Mouse (Mus musculus) kidney, embryonic 14.5 days (tissue): Measurements from ENCODE around the gene Mrnip. TPM values are rescaled to one million over a fixed set of nuclear protein-coding genes. Genes with fewer than 3 reads are reported as not detected.

Experiments used
- ATAC-seq: fragments of 200-750 bp; cut with Nextera tagmentation; 2 replicates; pipeline ENCODE4 v1.8.0; 2017; ENCODE audit warnings: moderate number of reproducible peaks, mild to moderate bottlenecking, moderate TSS enrichment, moderate library complexity; ENCODE audit not compliant: low FRiP score, low TSS enrichment
- H3K27ac ChIP-seq: fragments of 300-500 bp; sonication (generic); 2 replicates; pipeline ENCODE4 v1.5.1; 2014; ENCODE audit warnings: low read depth, mild to moderate bottlenecking, low read length, moderate library complexity, mixed read lengths
- H3K27me3 ChIP-seq: fragments of 300-500 bp; sonication (generic); 2 replicates; pipeline ENCODE4 v1.6.1; 2014; ENCODE audit warnings: mild to moderate bottlenecking, low read length; ENCODE audit not compliant: control insufficient read depth, insufficient read depth
- H3K36me3 ChIP-seq: fragments of 300-500 bp; sonication (generic); 2 replicates; pipeline ENCODE4 v1.6.1; 2014; ENCODE audit warnings: low read length, mixed read lengths; ENCODE audit not compliant: control insufficient read depth, insufficient read depth
- H3K4me1 ChIP-seq: fragments of 300-500 bp; sonication (generic); 2 replicates; pipeline ENCODE4 v1.6.1; 2014; ENCODE audit warnings: low read length, mixed read lengths; ENCODE audit not compliant: control insufficient read depth, insufficient read depth
- H3K4me2 ChIP-seq: fragments of 300-500 bp; sonication (generic); replicated peaks from 2 replicates; pipeline ENCODE4 v1.6.1; 2014; ENCODE audit warnings: low read depth, mild to moderate bottlenecking, low read length
- H3K4me3 ChIP-seq: fragments of 300-500 bp; sonication (generic); 2 replicates; pipeline ENCODE4 v1.5.1; 2014; ENCODE audit warnings: mild to moderate bottlenecking, low read length
- H3K9ac ChIP-seq: fragments of 300-500 bp; sonication (generic); 2 replicates; pipeline ENCODE4 v1.6.1; 2014; ENCODE audit warnings: low read depth, mild to moderate bottlenecking, low read length, moderate library complexity
- H3K9me3 ChIP-seq: fragments of 300-500 bp; sonication (generic); 2 replicates; pipeline ENCODE4 v1.6.1; 2016; ENCODE audit warnings: low read length; ENCODE audit not compliant: control insufficient read depth
- WGBS: fragments of 180-500 bp; shearing (Covaris S2); extraction: QIAGEN DNeasy Blood & Tissue Kit; methylation state at CpG from one replicate; pipeline ENCODE4 v1.1.7; 2014; 5-methylcytosine and 5-hydroxymethylcytosine counted together
- polyA plus RNA-seq: library from polyadenylated mRNA; unstranded; fragments of >200 nt; fragmentation: Nextera tagmentation; extraction: Ambion mirVana; gene quantifications from 2 replicates; pipeline ENCODE4 v1.2.1, GENCODE M21; 2014

The Mrnip gene
- polyA plus RNA-seq, 1 experiment from 2014 or later = 22.0 TPM

GRCm38 (mm10) chr11:50155785-50156184 lies 18.5 kb upstream of the Mrnip start:
- no peak overlapping the region for H3K9ac ChIP-seq
- H3K36me3 ChIP-seq = peaks cover 85% of the 10 kb centered on the region
- H3K27ac ChIP-seq = no peak overlapping the region
- ATAC-seq = no peak
- no peaks in the 10 kb centered on the region for H3K9me3 ChIP-seq
- H3K4me1 ChIP-seq = peaks cover 9% of the 10 kb centered on the region
- WGBS = 88% methylated on average over 2 of the region's 2 CpGs
- H3K27me3 ChIP-seq = no peaks in the 10 kb centered on the region
- H3K4me3 ChIP-seq = no peak overlapping the region
- H3K4me2 ChIP-seq = no peak overlapping the region

- Histone ChIP-seq H3K27ac (no peak overlapping the region), H3K9me3 (no peaks in the 10 kb centered on the region), H3K4me2 (no peak overlapping the region), H3K9ac (no peak overlapping the region), H3K4me3 (no peak overlapping the region), H3K27me3 (no peaks in the 10 kb centered on the region), H3K36me3 (peaks cover 82% of the 10 kb centered on the region), H3K4me1 (peaks cover 9% of the 10 kb centered on the region)
- ATAC-seq = no peak
- 93% methylated on average over 16 of the region's 16 CpGs for WGBS
These were observed 17.5 kb upstream of the Mrnip start for GRCm38 (mm10) chr11:50156725-50157258.

DNA sequence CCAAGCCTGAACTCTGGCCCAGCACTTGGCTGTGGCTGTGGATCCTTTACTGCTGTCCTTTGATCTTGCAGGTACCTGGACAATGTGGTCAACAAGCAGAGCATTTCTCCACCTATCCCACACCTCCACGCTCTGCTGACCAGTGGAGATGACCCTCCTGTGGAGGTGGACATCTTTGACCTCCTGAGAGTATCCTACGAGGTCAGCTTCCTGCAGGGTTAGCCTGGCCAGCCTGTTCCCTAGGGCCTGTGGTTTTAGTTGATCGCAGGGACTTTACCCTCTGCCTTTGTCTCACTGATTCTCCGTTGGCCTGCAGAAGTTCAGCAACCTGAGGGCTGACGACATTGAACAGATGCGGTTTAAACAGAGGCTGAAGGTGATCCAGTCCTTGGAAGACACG lies 15.9 kb upstream of the Mrnip start:
- 90% methylated on average over 7 of the region's 7 CpGs for WGBS
- H3K27ac ChIP-seq = no peak overlapping the region

DNA sequence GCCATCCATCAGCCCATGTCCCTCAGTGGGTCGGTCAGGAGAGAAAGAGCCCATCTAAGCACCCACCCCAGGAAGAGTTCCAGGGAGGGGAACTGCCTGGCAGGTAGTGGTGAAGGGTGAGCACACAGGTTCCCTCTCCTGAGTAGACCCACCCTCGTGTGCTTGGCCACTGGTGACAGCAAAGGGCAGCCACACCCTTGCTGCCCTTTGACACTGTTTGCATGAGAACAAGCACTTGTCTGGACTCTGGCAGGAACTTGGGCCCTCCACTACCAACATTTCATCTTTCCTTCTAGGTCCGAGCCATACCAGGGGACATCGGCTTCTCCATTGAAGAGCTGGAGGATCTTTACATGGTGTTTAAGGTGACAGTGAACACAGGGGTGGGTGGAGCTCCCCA lies 14.9 kb upstream of the Mrnip start:
- H3K27me3 ChIP-seq = no peaks in the 10 kb centered on the region
- peaks cover 77% of the 10 kb centered on the region for H3K36me3 ChIP-seq
- WGBS = 82% methylated on average over 4 of the region's 4 CpGs
- H3K9ac ChIP-seq = no peak overlapping the region
- no peak overlapping the region for H3K4me2 ChIP-seq
- no peaks in the 10 kb centered on the region for H3K9me3 ChIP-seq
- ATAC-seq = no peak
- no peak overlapping the region for H3K4me3 ChIP-seq
- H3K4me1 ChIP-seq = peaks cover 3% of the 10 kb centered on the region
- no peak overlapping the region for H3K27ac ChIP-seq

More for the DNA sequence above, 15.9 kb upstream of the Mrnip start:
- Histone ChIP-seq H3K4me1 (peaks cover 9% of the 10 kb centered on the region), H3K36me3 (peaks cover 74% of the 10 kb centered on the region), H3K4me3 (no peak overlapping the region), H3K27me3 (no peaks in the 10 kb centered on the region), H3K9me3 (no peaks in the 10 kb centered on the region), H3K9ac (no peak overlapping the region), H3K4me2 (no peak overlapping the region)
- ATAC-seq = no peak

DNA sequence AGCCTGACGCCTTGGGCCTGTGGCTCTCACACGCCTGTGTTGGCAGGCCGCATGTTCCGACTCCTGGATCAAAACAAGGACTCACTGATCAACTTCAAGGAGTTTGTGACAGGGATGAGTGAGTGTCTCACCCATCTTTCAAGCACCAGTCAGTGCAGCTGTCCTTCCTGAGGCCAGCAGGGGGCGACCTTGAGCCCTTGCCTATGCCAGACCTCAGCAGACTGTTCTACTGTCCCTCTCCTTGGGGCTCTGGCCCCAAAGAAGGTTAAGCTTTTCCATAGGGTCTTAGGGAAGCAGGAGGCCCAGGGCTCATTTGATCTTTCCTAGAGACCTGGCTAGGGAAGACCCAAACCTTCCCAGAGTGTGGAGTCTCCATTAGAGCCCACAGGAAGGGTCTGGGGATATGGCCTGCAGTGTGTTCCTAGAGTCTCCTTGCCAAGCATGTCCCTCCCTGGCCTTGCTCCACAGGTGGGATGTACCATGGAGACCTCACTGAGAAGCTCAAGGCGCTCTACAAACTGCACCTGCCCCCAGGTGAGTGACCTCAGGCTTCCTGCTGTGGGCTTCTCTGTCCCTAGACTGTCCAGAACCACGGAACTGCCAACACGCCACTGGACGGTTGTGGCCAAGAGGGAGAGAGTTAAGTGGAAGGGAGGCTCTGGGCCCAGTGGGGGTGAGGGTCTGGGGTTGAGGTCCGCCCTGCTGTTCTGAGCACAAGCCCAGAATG lies 12.5 kb upstream of the Mrnip start:
- WGBS = 63% methylated on average over 10 of the region's 10 CpGs
- H3K36me3 ChIP-seq = peaks cover 63% of the 10 kb centered on the region
- H3K9ac ChIP-seq = no peak overlapping the region
- H3K9me3 ChIP-seq = no peaks in the 10 kb centered on the region
- no peak overlapping the region for H3K4me3 ChIP-seq
- H3K27ac ChIP-seq = no peak overlapping the region
- no peaks in the 10 kb centered on the region for H3K27me3 ChIP-seq
- no peaks in the 10 kb centered on the region for H3K4me1 ChIP-seq
- no peak overlapping the region for H3K4me2 ChIP-seq
- peak; percentile 73 for ATAC-seq

GRCm38 (mm10) chr11:50162338-50163050 lies 11.8 kb upstream of the Mrnip start:
- ATAC-seq = no peak
- H3K9me3 ChIP-seq = no peaks in the 10 kb centered on the region
- H3K27ac ChIP-seq = no peak overlapping the region
- H3K9ac ChIP-seq = no peak overlapping the region
- H3K36me3 ChIP-seq = peaks cover 56% of the 10 kb centered on the region
- no peak overlapping the region for H3K4me2 ChIP-seq
- 98% methylated on average over 3 of the region's 3 CpGs for WGBS
- H3K4me3 ChIP-seq = no peak overlapping the region
- H3K27me3 ChIP-seq = no peaks in the 10 kb centered on the region
- H3K4me1 ChIP-seq = no peaks in the 10 kb centered on the region

DNA sequence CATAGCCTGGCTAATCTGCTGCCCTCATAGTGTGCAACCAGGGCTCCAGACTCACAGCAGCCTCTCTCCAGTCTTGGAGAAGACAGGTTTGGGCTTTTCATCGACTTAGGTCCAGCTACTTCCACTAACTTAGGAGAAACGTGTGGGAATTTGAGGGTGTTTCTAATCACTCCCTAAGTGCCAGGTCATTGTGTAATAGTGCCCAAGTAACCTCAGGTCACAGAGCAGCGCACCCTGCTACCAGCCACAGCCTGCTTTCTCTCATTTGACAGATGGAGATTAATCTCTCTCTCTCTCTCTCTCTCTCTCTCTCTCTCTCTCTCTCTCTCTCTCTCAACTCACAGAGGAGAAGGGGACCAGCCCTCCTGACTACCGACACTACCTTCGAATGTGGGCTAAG lies 5.9 kb upstream of the Mrnip start:
- Histone ChIP-seq H3K9me3 (no peaks in the 10 kb centered on the region), H3K27me3 (no peaks in the 10 kb centered on the region), H3K36me3 (peaks cover 40% of the 10 kb centered on the region), H3K4me3 (no peak overlapping the region), H3K4me2 (no peak overlapping the region), H3K4me1 (no peaks in the 10 kb centered on the region), H3K9ac (no peak overlapping the region), H3K27ac (no peak overlapping the region)
- whole genome bisulfite sequencing = 87% methylated on average over 5 of the region's 5 CpGs
- ATAC-seq = no peak

DNA sequence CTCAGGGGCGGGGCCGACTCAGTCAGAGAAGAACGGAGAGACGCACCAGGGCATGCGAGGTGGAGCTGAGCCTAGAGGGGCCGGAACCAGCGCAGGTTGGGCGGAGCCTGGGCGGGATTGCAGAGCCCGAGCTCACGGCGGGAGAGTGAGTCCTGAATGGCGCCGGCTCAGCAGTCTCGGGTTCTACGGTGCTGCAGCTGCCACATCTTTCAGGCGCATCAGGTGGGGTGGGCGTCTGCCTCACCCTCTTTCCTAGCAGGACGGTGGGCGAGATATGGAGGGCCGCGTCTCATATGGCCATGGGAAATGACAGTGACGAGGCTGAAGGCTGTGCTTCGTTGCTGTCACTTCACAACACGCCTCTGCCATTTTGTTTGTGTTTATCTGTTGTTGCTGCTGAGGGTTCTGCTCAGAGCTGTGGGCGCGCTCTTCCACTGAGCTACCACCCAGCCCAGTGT lies 515 bp downstream of the Mrnip start:
- Histone ChIP-seq H3K36me3 (peaks cover 20% of the 10 kb centered on the region), H3K4me1 (peaks cover 7% of the 10 kb centered on the region; the same call in 1 of the 2 replicates), H3K4me2 (peak overlapping the region; percentile 64), H3K9ac (peak overlapping the region; percentile 84), H3K27me3 (no peaks in the 10 kb centered on the region), H3K27ac (0 out of 2 replicates have a peak overlapping the region, but pooled peaks have one; percentile 42), H3K4me3 (peak overlapping the region; percentile 79), H3K9me3 (no peaks in the 10 kb centered on the region)
- peak; percentile 100 for ATAC-seq
- WGBS = under 1% methylated on average over 27 of the region's 27 CpGs

- no peaks in the 10 kb centered on the region for H3K9me3 ChIP-seq
- WGBS = 70% methylated on average over 3 of the region's 3 CpGs
- ATAC-seq = no peak
- H3K9ac ChIP-seq = no peak overlapping the region
- no peak overlapping the region for H3K27ac ChIP-seq
- peaks cover 7% of the 10 kb centered on the region; the same call in 1 of the 2 replicates for H3K4me1 ChIP-seq
- H3K27me3 ChIP-seq = no peaks in the 10 kb centered on the region
- H3K4me3 ChIP-seq = no peak overlapping the region
- peaks cover 11% of the 10 kb centered on the region for H3K36me3 ChIP-seq
- no peak overlapping the region for H3K4me2 ChIP-seq
These were observed 2.1 kb downstream of the Mrnip start for GRCm38 (mm10) chr11:50176351-50176750.
